Mouse (Mus musculus) lung, adult 2 months (tissue): ENCODE measurements around the gene Luzp1.

Experiments used
- CTCF ChIP-seq: fragments of 200-500 bp; IDR thresholded peaks from 2 replicates; pipeline ENCODE4 v1.5.1; 2011; ENCODE audit warnings: mild to moderate bottlenecking, low read length, control low read depth; ENCODE audit not compliant: insufficient read depth
- POLR2A ChIP-seq: fragments of 200-500 bp; IDR thresholded peaks from 2 replicates; pipeline ENCODE4 v1.6.1; 2011; ENCODE audit warnings: low read depth, mild to moderate bottlenecking, control low read depth, low read length, borderline replicate concordance; ENCODE audit errors: extremely low read depth

- TF ChIP-seq POLR2A, result no peak
- no peak for TF ChIP-seq CTCF
These were observed 131.0 kb downstream of the Luzp1 start for GRCm38 (mm10) chr4:136600536-136600935.
